Mouse (Mus musculus): ENCODE results near the gene Tsen15.
"Not testable (repeated sequence)": the region's sequence is repeated elsewhere in the genome, so short reads cannot be mapped to it uniquely, and the experiment has no call there.

The Tsen15 gene

DNA sequence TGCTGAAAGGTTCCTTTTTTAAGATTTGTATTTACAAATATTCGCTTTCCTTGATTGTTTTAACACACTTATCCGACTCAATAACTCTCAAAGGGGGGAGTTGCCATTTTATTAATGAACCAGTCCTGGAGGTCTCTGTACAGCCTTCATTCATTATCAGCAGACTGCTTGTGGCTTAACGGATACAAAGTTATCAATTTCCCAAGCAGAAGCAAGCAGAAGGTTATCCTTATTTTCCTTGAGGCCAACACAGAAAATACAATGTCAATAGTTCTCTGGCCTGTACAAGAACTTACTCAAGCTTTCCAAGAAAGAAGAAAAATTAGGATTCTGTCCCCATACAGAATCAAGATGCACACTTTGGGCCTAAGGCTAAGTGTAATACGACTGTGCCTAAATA, 795 bp downstream of the Tsen15 start:
- not testable (repeated sequence) for DNase-seq (ENCODE audit: low spot score)

DNA sequence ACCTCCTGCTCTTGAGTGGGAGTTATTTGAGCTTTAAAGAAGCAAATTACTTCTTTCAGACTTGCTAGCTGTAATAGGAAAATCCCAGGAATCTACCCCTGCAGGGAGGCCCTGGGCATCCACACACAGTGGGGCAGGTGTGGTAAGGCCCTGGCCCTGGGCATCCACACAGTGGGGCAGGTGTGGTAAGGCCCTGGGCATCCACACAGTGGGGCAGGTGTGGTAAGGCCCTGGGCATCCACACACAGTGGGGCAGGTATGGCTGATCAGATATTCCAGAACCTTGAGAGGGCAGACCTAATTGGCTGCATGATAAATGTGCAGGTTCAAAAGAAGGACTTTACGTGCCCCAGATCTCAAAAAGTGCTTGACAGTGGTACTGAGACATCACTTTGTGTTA, 1.9 kb downstream of the Tsen15 start:
- DNase-seq (ENCODE audit: low spot score): no peak

DNA sequence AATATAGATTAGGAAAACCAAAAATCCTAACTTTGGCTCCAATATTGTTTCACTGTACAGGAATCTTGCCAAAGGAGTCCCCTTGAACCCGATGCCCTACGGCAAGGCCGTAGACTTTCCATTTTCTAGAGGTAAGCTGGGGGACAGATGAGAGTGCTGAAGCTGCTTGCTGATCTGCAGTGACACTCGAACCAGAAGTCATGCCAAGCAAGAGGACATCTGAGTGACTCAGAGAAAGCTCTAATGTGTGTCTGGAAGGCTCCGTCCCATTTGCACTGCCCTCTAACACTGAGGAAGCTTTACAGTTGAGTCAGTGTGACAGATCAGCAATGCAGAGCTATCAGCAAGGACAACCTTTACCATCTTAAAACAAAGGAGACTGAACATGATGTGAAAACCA, 8.2 kb downstream of the Tsen15 start:
- no peak for DNase-seq (ENCODE audit: low spot score)

DNA sequence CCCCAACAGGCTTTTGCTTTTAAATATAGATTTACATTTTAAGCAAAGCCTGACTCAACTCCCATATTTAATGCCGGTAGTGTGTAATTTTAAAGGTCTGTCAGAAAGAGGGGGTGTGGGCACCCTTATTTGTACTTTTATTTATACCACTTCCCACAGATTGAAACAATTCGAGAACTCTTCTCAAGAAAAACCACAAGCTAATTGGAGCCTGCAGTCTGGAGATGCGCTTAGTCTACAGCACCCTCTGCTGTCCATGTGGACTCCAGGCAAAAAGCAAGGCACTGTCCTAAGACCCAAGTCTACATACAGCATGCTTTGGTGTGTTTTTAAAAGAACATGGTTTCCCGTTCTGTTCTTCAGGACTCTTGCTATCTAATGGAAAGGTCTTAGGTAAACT, 17.3 kb downstream of the Tsen15 start:
- peak; percentile 9 for DNase-seq (ENCODE audit: low spot score)

DNA sequence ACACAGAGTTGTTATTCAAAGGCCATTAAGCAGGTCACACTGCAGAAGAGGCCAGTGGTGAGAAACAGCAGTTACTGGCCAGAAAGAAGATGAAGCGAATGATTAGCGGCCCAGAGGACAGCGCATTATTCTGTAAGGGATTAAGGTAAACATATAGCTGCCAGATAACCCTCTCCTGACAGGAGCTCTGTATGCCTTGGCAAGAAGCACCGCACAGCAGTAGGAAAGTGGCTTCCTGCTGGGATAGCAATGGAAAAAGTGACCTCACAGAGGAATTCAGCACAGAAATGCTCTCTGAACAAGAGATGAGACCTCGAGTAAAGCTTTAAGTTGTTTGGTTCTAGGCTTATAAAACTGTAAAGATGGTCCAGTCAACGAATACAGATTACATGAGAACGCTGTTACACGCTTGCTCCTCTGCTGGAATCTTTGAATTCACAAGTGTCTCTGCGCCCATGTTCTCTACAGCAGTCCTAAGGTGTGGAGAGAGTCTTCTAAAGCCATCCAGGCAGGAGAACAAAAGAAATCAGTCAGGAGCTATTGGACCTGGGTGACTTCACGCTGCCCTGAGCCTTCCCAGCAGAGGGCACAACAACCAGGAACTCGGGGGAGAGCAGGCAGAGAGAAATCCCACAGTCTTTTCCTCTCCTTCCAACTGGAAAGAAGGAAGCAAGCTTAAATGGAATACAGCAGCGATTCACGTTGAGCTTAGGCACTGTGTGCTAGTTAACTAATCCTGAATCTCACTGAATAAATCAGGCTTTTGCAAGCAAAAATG, 18.0 kb downstream of the Tsen15 start:
- DNase-seq (ENCODE audit: low spot score): no peak

DNA sequence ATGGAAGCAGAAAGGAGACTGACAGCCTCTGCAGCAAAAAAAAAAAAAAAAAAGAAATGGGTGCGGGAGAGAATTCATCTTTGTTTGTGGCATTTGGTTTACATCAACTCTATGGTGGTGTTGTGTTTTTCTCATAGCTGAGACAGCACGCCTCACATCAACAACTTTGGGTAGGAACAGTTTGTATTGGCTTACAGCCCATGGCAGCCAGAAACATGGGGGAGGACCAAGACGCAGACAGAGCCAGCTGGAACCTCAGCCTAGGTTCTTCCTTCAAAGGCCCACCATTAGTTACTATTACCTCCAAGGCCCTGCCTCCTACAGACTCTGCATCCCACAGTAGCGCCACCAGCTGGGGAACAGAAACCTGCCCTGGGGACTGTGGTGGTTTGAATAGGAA, 29.8 kb downstream of the Tsen15 start:
- peak; percentile 23 for DNase-seq (ENCODE audit: low spot score)

DNA sequence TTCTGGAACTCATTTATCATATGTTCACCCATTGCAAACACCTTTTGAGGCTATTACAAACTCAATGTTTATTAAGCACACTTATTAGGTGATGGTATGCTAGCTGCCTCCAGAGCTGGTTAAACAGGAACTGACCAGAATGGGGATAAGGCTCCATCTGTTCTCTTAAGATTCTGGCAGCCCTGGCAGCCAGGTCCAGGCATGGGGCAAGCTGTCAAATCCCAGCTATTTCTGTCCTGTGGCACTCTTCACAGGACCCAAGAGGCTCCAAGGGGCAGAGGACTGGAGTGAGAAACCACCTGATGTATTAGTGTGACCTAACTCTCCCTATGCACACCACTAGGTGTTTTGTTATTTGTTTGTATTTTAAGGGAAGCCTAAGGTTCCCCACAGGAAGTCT, 38.5 kb downstream of the Tsen15 start:
- DNase-seq (ENCODE audit: low spot score): no peak

DNA sequence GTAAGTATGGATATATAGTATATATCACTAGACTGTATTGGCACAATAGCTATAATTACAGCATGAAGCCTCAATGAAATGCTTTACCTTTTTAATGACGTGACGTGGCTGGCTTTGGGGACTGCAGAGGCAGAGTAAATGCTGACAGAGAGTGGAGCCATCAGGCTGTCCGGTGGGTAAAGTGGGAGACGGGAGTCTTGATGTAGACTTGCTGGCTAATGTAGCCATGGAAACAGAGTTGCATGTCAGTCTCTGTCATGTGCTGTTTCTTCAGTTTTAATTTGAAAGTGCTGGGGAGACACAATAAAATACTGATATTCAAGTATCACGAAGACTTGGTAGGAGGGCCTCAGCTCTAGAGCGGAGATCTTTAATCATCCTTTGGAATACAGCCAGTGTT, 62.5 kb downstream of the Tsen15 start:
- DNase-seq (ENCODE audit: low spot score): no peak

Data from ovary, adult 18-20 months (tissue).